Mouse (Mus musculus): ENCODE data around the gene Zfp839.

GRCm38 (mm10) chr12:110885251-110885650 is 35.2 kb downstream of the Zfp839 start:
- TF ChIP-seq CTCF (IDR thresholded peaks at IDR 0.05; ENCODE audit: low read depth) (no peak), EP300 (IDR thresholded peaks at IDR 0.05; ENCODE audit: low read depth) (no peak)

Data from liver, postnatal 0 days (tissue).